Mouse (Mus musculus) lung, postnatal 36 days (tissue): ENCODE data around the gene Nrde2.
A peak's percentile ranks its signal among the peaks of the same experiment; 100 is the strongest.

Experiments
- DNase-seq: peaks from one replicate; pipeline ENCODE4 v3.0.0; 2022; ENCODE audit warnings: mixed read lengths

Gene Nrde2

GRCm38 (mm10) chr12:100178898-100179440 is 19.5 kb upstream of the Nrde2 start:
- DNase-seq, result no peak

- no peak for DNase-seq
Measured at GRCm38 (mm10) chr12:100176469-100177056, 17.1 kb upstream of the Nrde2 start.

GRCm38 (mm10) chr12:100172481-100172880 is 13.0 kb upstream of the Nrde2 start:
- no peak for DNase-seq

GRCm38 (mm10) chr12:100167931-100168871 is 8.7 kb upstream of the Nrde2 start:
- peak; percentile 50 for DNase-seq

- no peak for DNase-seq
Measured at GRCm38 (mm10) chr12:100167502-100167901, 8.0 kb upstream of the Nrde2 start.

- DNase-seq, result peak; percentile 47
Measured at GRCm38 (mm10) chr12:100166939-100167338, 7.5 kb upstream of the Nrde2 start.

GRCm38 (mm10) chr12:100166177-100166576 is 6.7 kb upstream of the Nrde2 start:
- peak; percentile 57 for DNase-seq

- DNase-seq, result no peak
Measured at GRCm38 (mm10) chr12:100164991-100165500, 5.6 kb upstream of the Nrde2 start.

GRCm38 (mm10) chr12:100152466-100152865 is 7.0 kb downstream of the Nrde2 start:
- no peak for DNase-seq

- peak; percentile 54 for DNase-seq
Measured at GRCm38 (mm10) chr12:100144269-100144668, 15.2 kb downstream of the Nrde2 start.

- no peak for DNase-seq
Measured at GRCm38 (mm10) chr12:100143737-100144136, 15.7 kb downstream of the Nrde2 start.

- no peak for DNase-seq
Measured at GRCm38 (mm10) chr12:100142848-100143523, 16.5 kb downstream of the Nrde2 start.

GRCm38 (mm10) chr12:100135117-100135516 is 24.3 kb downstream of the Nrde2 start:
- DNase-seq, result no peak

- DNase-seq, result no peak
Measured at GRCm38 (mm10) chr12:100134395-100134936, 25.0 kb downstream of the Nrde2 start.

- peak; percentile 80 for DNase-seq
Measured at GRCm38 (mm10) chr12:100131655-100132054, 27.8 kb downstream of the Nrde2 start.

GRCm38 (mm10) chr12:100131167-100131566 is 28.3 kb downstream of the Nrde2 start:
- DNase-seq, result no peak

- no peak for DNase-seq
Measured at GRCm38 (mm10) chr12:100128961-100129360, 30.5 kb downstream of the Nrde2 start.

- DNase-seq, result no peak
Measured at GRCm38 (mm10) chr12:100128522-100128921, 30.9 kb downstream of the Nrde2 start.

GRCm38 (mm10) chr12:100127866-100128480 is 31.5 kb downstream of the Nrde2 start:
- DNase-seq, result peak; percentile 87

GRCm38 (mm10) chr12:100126968-100127865 is 32.2 kb downstream of the Nrde2 start:
- peak; percentile 66 for DNase-seq
